Mouse (Mus musculus) cerebellum, adult 9-10 months (tissue): ENCODE results near the gene Klf3.
A peak's percentile ranks its signal among the peaks of the same experiment; 100 is the strongest.

Source experiments
- DNase-seq: peaks from one replicate; pipeline ENCODE4 v3.0.0; 2022

Gene Klf3

DNA sequence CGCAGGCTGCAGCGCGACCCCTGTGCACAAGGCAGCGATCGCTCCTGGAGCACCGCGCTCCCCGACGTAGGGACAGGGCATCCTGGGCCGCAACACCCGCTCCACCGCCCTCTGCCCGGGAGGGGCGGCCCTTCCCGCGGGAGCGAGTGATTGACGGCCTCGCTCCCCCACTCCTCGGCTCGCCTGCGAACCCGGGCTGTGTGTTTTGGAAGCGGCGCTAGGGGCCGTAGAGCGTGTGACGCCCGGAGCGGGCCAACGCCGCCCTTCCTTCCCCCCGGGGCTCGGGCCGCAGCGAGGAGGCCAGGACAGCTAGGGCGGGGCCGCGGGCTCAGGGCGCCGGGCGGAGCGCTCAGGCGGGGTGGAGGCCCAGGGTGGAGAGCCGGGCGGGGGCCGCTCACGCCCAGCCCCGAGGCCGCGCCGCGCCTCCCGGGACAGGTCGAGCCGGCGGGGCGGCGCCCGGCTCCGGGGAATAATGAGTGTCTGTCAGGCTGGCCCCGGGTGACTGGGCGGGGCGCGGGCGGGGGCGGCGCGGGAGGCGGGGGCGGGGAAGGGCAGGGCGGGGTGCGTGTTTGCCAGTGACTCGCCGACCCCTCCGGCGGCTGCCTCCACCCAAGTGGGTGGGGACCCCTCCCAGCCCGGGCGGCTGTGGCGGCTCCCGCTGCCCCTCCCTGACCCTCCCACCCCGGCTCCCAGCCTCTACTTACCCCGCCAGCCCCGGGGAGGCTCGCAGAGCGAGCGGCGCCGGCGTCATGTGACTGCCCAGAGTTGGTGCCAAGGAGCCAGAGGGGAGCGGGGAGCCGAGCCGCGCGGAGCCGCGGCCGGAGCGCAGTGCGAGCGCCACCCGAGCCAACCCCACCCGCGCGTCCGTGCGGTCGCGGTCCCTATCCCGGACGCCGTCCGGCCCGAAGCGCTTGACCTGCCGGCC lies at the start of gene Klf3:
Klf3 (plus strand) TSS at position 594 of the 925 bp plus-strand sequence.
- DNase-seq = peak; percentile 82

DNA sequence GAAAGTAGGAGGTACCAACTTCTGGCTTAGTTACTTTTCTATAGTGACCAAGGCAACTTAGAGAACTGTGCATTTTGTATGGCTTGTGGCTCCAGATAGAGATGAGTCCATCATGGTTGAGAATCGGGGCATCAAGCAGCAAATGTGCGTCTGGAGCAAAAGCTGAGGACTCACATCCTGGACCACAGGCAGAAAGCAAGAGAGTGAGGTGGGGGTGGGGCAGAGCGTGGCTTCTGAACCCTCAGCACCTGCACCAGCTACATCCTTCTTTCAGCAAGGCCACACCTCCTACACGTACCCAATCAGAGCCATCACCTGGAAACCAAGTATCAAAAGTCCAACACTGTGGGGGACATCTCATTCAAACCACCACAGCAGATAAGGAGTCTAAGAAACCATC lies 40.9 kb upstream of the Klf3 start:
- no peak for DNase-seq

DNA sequence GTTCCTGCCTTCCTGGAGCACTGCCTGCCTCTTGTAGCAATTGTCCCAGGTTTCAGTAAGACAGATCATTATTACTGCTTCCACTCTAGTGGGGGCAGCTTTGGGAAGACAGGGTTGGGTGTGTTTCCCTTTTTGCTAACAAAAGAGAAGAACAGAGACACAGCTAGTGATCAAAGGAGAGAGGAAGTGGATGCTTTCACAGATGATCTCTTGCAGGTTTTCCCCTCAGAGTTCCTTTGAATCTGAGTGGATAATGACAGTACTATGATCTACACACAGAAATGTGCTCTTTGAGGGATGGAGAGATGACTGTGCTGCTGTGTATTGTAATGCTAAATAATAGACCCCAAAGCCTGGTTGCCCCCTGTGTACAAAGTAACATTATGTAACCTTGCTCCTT lies 38.7 kb upstream of the Klf3 start:
- DNase-seq = no peak

DNA sequence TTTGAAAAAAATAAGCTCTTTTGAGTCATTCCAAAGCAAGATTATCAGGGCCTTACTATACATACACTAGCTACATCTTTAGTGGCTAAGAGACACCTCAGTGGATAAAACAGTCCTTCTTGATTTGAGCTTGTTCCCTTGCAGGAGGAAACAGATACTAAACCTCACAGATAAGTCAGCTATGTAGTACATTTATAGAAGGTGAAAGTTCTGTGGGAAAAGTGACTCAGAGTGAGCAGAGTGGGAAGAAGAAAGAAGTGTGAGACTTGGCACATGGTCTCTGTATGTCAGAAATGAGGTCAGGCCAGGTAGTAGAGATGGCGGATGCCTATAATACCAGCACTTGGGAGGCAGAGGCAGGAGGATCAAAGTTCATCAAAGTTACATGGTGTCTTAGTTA lies 37.4 kb upstream of the Klf3 start:
- no peak for DNase-seq

DNA sequence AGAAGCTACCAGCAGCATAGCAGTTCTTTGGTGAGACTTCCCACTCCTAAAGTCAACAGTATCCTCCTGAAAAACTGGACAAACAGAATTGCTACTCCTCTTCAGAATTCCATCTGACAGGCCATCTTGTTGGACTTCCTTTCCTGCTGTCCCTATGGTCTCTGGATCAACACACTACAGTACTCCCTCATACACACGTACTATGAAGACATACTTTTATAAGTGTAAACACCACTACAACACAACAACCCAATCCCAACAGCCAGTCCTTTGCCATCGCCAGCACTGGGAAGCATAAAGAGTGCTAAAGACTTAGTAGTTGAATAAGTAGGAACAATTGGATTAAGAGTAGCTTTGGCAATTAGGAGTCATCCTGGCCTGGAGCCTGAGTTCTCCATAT lies 36.6 kb upstream of the Klf3 start:
- no peak for DNase-seq

DNA sequence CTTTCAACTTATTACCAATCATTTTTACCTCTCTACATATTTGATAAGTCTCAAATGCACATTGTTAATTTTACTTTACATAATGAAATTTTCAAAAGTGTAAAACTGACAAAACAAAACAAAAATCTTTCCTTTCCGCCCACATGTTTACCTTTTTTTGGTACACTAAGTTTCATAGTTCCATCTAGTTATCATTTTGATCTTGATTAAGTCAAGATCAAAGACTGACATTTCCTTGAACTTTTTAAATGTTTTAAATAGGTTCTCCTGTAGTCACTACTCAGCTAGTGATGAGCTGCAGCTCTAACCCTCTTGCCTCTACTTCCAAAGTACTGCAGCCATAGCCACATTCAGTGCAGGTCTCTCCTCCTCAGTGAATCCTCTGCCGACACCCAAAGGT lies 31.6 kb upstream of the Klf3 start:
- DNase-seq = no peak

DNA sequence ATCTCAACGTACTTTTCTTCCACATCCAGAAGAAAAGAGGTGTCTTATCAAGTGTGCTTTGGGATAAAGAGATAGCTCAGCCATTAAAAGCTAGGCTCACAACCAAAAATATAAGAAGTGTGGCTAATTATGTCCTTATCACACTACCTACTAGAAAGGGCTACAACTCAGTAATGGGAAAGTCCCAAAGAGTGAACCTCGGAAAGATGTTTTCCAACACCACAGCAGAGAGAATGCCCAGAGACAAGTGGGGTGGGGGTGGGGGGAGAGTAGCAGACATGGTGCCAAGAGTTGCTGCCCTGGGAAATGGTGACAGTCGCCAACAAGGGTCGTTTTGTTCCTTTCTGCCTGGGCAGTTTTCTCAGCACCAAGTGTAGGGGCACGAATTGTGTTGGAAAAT lies 25.0 kb upstream of the Klf3 start:
- no peak for DNase-seq

DNA sequence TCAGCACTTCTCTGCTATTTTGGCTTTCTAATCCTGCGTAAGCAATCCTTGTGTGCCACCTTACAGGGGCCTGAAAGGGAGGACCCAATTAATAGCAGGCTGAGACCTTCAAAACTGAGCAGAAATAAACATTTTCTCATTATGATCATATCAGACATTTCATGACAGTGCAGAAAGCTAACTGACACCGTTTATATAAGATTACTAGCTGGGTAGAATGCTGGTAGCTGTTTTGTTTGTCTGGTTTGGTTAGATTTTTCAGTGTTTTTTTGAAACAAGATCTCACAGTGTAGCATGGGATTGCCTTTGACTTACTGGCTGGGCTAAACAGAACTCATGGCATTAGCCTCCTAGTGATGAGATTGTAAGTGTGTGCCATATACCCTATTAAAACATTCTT lies 23.9 kb upstream of the Klf3 start:
- no peak for DNase-seq

DNA sequence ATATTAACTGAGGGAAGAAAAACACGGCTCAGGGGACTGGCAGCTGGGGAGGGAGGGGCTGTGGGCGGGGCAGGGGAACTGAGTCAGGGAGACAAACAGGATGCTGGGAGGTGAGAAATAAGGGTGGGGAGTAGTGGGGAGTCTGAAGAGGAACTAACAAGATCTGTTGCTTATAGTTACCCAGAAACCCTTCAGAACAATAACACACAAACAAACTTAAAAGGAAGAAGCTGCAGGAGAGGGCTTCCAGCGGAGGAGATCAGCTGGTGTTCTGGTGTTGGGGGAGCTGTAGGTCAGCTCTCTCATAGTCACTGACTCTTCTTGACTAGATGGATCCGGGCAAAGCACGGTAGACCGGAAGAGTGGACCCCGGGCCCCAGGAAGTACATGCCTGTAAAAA lies 22.4 kb upstream of the Klf3 start:
- no peak for DNase-seq

DNA sequence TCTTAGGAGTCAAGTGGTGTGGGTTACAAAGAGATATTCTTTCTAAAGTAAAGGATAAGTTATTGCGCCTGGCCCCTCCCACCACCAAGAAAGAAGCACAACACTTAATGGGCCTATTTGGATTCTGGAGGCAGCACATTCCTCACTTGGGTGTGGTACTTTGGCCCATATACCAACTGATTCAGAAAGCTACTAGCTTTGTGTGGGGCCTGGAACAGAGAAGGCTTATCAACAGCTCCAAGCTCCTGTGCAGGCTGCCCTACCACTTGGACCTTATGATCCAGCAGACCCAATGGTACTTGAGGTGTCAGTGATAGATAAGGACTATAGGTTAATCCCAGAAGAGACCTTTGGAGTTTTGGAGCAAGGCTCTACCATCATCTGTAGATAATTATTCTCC lies 15.0 kb upstream of the Klf3 start:
- no peak for DNase-seq

DNA sequence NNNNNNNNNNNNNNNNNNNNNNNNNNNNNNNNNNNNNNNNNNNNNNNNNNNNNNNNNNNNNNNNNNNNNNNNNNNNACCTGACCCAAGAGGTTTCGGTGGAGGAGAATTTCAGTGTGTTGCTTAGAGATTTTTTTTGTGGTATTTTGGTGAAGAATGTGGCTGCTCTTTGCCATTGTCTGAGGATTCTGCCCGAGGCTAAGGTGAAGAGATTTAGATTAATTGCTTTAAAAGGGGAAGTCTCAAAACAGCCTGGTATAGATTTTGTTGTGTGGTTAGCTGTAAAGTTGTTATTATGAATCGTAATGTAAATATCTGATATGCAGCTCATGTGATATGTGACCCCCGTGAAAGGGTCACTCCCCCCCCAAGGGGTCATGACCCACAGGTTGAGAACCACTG lies 5.0 kb upstream of the Klf3 start:
- no peak for DNase-seq

DNA sequence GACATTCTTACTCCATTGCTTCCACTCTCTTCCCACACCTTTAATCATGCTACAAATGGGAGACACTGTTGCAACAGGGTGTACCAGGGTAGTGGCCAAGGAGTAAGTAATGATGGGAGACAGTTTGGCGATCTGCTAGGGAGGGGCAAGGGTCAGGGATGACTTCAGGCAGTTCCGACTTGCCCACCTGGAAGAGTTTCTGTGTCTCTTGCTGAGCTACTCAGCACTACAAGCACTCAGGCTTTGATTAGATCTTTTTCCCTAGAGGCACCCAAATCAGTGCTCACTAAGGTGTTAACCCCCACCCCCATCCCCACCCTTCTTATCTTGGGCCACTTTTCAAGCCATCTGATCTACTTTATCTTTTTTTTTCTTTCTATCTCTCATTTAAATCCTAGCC lies 1.6 kb upstream of the Klf3 start:
- DNase-seq = no peak

DNA sequence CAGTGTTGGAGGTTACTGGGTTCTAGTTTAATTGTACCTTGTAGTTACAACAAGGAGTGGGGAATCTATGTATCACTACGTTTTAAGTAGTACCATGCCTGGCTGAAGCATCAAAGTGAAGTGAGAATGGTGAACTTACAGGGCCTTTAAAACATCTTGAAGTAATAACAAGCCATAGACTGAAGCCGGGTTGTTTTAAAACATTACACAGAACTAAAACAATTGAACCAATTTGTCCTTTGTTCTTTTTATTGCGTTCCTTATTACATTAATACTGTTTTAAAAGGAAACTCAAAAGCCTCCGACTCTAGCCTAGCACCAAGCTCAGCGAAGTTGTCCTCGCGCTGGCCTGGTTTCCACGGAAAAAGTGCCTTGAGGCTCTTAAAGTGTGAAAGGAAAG lies 1.0 kb upstream of the Klf3 start:
- DNase-seq = no peak

DNA sequence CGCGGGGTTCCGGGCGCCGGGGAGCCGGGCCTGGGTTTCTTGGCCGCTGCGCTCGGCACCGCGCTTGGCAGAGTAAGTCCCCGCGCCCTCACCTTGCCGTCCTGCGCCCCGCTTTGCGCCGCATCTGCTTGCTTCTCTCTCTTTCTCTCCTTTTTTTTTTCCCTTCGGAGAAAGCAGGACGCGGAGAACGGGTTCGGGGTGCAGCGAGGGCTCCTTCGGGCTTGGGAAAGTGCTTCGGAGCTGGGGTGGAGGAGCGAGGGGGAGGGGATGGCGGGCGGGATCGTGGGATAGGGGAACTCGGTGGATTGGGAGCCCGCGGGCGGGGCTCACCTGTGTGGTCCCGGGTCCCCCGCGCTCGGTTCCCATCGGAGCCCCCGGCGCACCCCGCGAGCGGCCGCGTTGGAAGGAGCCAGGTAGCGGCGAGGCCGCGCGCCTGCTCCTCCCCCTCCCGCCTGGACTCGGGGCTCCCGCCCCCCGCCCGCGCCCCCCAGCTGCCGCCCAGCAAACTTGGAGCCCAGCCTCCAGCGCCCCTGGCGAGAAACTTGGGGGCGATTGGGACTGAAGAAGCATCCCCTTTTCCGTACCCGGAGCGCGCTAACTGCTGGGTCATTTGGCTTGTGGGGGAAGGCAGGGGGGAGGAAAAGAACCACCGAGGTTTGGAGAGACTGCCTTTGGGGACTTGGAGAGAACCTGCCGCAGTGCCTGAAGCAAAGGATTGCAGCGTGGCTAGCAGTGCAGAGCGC lies 703 bp downstream of the Klf3 start:
- DNase-seq = no peak

DNA sequence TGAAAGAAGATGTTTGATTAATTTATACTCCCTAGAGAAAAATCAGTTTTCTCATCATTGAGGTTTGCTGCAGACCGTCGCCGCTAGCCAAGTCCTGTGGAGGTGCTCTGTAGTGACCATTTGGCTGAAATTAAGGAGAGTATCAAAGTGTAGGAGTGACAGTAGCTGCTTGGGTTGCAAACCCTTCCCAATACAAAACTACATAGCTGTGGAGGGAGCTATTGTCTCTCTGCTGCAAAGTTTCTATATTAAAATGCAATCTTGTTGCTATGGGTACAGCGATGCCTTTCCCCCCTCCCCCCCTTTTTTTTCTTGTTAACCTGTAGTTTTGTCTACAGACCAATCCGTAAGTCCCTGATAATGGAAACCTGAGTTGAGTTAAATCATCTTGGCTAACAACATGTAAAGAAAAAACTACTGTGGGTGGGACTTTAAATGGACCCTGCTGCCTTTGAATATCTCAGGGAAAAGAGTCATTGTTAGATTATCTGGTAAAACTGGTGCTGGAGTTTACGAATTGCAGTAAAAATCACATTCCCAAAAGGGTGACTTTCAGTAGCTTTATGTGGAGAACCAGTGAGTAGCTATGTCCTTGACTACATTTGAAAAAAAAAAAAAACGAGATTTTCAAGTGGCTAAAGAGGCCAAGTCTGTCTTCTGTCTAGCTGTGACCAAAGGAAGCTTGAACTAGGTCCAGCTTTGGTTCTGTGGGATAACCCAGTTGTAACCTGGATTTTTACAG lies 2.1 kb downstream of the Klf3 start:
- DNase-seq = no peak

DNA sequence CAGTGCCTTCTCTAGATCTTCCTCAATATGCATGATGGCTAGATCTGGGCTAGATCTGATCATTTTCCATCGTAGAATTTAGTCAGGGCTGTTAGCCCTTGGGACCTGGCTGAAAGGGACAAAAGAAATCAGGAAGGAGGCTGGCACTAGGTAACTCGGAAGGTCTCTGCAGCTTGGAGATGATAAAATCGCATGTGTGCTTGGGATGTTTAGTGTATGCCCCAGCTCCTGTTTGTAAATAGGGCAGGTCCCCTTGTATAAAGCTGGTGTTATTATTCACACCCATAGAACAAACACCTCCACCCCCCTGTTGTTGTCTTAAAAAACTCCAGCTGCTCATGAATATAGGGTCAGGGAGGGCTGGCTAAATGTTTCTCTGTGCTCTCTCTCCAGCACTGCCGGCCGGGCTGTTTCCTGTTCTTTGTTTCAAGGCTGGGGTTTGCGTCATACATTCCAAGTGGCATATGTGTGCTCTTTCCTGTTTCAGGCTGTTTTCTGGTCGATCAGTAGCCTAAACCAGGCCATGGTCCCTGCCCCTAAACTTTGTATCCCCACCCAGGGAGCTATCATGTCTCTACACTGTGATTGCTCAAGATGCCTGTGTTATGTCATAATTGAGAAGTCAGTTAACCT lies 2.8 kb downstream of the Klf3 start:
- DNase-seq = no peak

DNA sequence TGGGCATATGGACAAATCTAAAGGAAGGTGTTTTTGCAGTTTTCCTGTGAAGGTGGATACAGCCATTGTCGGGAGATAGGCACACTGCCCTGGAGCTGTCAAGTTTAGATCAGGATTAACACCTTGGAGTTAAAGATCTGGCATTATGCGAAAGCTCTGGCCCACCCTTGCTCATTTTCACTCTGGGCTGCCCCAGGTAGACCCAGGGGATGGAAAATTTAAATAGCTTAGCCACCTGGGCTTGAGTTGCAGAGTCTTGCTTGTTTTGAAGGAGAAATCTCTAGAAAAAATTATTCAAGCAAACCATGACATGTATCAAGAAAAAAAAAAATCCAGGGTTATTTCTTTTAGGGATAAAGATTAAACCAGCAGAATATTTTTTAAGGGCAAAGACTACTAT lies 3.4 kb downstream of the Klf3 start:
- DNase-seq = no peak

DNA sequence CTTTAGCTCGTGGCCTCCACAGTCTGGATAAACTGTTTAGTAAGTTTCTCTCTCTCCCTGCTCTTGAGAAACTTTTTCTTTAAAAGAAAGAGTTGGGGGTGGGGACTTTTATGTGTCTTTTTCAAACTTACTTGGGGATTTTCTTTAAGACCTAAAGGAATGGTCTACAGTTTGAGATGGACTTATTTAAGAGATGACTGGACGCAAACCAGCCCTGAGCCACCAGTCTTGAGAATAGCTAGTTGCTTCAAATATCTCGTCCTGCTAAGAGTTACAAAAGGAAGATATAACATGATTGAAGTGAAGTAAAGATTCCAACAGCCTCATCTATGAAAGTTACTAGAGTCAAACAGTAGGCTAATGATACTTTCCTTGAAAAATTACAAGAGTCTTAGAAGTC lies 4.0 kb downstream of the Klf3 start:
- no peak for DNase-seq

DNA sequence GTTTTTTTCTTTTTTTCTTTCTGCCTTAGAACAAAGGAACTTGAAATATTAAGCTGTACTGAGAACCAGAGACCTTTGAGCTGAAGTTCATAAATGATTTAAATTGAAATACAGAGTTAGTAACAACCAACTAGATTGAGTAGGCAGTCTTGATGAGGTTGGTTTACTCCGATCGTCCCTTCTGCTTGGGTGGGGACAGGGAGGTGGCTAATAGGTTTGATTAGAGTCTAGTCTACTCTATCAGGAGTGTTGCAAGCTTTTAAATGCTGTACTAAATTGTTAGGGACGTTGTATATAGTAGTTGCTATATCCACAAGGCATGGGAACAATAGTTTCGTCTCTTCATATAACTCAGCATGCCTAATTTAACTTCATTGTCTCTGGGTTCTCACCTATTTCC lies 4.4 kb downstream of the Klf3 start:
- no peak for DNase-seq

DNA sequence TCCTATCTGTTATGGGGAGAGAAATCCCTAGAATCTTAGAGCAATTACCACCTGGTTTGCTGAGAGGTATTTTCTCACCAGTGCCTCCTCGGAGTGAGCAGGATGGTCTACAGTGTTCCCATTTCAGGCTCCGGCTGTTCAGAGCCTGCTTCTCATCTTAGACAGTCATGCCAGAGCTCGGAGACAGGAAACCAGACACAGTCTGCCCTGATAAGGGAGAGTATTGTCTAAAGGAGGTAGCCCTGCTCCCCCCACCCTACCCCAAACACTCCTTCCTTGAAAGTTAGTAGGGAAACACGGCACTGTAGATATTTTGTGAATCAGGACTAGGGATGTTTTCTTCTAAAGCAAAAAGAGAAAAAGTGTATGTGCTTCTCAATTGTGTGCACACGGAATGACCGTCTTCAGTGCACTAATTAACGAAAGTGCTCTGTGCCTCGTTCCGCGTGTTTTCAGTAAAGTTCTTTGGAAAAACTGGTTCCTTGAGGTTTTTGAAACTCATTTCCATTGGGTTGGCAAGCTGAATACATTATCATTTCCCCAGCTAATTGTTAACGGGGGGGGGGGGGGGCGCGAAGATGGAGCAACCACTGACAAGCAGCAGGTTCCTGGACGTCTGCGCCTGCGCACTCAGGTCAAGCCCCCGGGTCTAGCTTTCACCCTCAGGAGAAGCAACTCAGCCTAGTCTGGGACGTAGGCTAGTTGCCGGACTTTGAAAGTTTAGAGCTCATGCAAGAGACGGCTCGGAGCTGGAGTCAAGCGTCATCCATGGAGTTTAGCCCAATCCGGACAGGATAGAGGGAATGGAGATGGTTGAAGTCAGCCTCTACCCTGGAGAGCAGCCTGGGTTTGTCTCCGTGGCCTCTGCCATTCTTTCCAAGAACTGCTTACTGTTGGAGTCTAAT lies 5.2 kb downstream of the Klf3 start:
- no peak for DNase-seq

DNA sequence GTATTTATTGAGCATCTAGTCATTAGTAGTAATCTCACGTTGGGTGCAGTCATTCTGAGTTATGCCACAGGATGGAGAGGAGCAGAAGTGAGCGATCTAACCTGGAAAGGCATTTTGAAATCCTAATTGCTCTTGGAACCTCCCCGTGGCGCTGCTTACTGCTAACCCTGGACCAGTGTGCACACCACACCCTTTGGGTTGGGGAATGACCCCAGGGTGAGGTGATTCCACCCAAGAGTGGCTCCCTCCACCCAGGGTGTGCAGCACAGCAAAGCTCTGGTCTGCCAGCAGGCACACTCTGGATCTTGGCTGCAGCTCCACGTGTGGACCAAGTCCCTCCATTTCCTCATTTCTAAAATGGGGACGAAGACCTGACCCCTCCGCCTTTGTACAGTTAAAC lies 6.1 kb downstream of the Klf3 start:
- no peak for DNase-seq

DNA sequence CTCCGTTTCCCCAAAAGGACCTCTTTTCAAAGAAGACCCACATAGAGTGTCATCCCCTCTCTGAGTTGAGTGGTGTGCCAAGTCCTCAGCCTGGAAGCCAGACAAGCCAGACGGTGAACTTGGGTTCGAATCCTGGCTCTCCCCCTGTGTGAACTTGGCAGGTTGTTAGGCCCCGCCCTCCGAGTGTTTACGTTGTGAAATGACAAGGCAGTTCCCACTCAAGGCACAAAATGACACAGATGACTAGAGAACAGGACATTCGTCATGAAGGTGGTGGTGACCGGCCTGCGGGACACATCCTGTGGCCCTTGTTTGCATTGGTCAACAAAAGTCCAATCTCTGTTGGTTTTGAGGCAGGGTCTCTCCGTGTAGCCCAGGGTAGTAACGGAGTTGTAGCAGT lies 6.7 kb downstream of the Klf3 start:
- no peak for DNase-seq
